Mouse (Mus musculus) left cerebral cortex, postnatal 25 days (tissue): ENCODE results near the gene Fbxo47. TPM values are rescaled to one million over a fixed set of nuclear protein-coding genes. Genes with fewer than 3 reads are reported as not detected.

ENCODE experiments used
- DNase-seq, 2 experiments: peaks; one replicate each; pipeline ENCODE4 v3.0.0; 2022; ENCODE audit warnings: low spot score in 2 of 2, mixed read lengths in 1 of 2
- intact Hi-C: fragments of 180-260 bp; cut with DNase I; formaldehyde crosslinking; loops from one replicate; pipeline ENCODE4 v1.15.1; 2025
- total RNA-seq, 2 experiments: library from RNA; stranded (reverse); gene quantifications; 2 replicates each; pipeline ENCODE4 v1.2.3; 2021

The Fbxo47 gene
- total RNA-seq, 2 experiments from 2014 or later = 1.8 to 2.1 TPM

GRCm38 (mm10) chr11:97804841-97805661 lies 78.9 kb downstream of the Fbxo47 start:
- intact Hi-C loops = no loop called here
- no peak for DNase-seq

GRCm38 (mm10) chr11:97803847-97804246 lies 80.1 kb downstream of the Fbxo47 start:
- intact Hi-C loops = no loop called here
- DNase-seq = no peak

Other genes with a start within 250 kb of the Fbxo47 start
- 100 to 1,000 TPM; 105 to 121 TPM for gene Mllt6, start 220.7 kb downstream of the Fbxo47 start, total RNA-seq
- 10 to 100 TPM; 46.5 to 48.8 TPM for gene Cisd3, start 198.3 kb downstream of the Fbxo47 start, total RNA-seq
- 10 to 100 TPM; 30.1 to 30.3 TPM for gene Pcgf2, start 183.7 kb downstream of the Fbxo47 start, total RNA-seq
- 100 to 1,000 TPM; 119 to 124 TPM for gene Psmb3, start 180.8 kb downstream of the Fbxo47 start, total RNA-seq
- gene Pip4k2b, start 139.4 kb downstream of the Fbxo47 start, total RNA-seq = 100 to 1,000 TPM; 111 to 118 TPM
- gene Cwc25, start 117.6 kb downstream of the Fbxo47 start, total RNA-seq = 10 to 100 TPM; 18.7 to 20.2 TPM
- gene 1700001P01Rik, start 108.2 kb downstream of the Fbxo47 start, total RNA-seq = under 1 TPM; 0.62 to 0.78 TPM
- 100 to 1,000 TPM; 340 to 351 TPM for gene Rpl23, start 101.7 kb downstream of the Fbxo47 start, total RNA-seq
- gene Lasp1, start 85.2 kb downstream of the Fbxo47 start, total RNA-seq = 100 to 1,000 TPM; 192 to 202 TPM
- gene B230217C12Rik, start 43.4 kb downstream of the Fbxo47 start, total RNA-seq = 10 to 100 TPM; 75.4 to 75.9 TPM
- gene Plxdc1, start 102.3 kb upstream of the Fbxo47 start, total RNA-seq = 10 to 100 TPM; 22.0 to 22.4 TPM
- gene Arl5c, start 112.0 kb upstream of the Fbxo47 start, total RNA-seq = 1 to 10 TPM in 1 of 2 experiments, under 1 TPM in 1; 0.89 to 1.7 TPM
- gene Cacnb1, start 138.9 kb upstream of the Fbxo47 start, total RNA-seq = 100 to 1,000 TPM; 155 to 167 TPM
- gene Rpl19, start 142.6 kb upstream of the Fbxo47 start, total RNA-seq = 100 to 1,000 TPM; 560 to 589 TPM
- 10 to 100 TPM; 63.4 to 76.9 TPM for gene Stac2, start 169.3 kb upstream of the Fbxo47 start, total RNA-seq